Mouse (Mus musculus): ENCODE data around the gene Cyp1a2. TPM values are rescaled to one million over a fixed set of nuclear protein-coding genes. Genes with fewer than 3 reads are reported as not detected.
"Not testable (repeated sequence)": the region's sequence is repeated elsewhere in the genome, so short reads cannot be mapped to it uniquely, and the experiment has no call there.

Gene Cyp1a2
- total and polyA plus RNA-seq, 2 experiments from 2014 or later, result not detected

- ATAC-seq, result no peak
- no peak overlapping the region for H3K27ac ChIP-seq
- no peaks in the 10 kb centered on the region for H3K4me1 ChIP-seq (ENCODE audit: insufficient read depth, low read length)
- no peak overlapping the region for H3K9ac ChIP-seq (replicated peaks; ENCODE audit: low read length)
- no peak for TF ChIP-seq CTCF (IDR thresholded peaks at IDR 0.05; ENCODE audit: low read depth)
- WGBS, result 63% methylated on average over 7 of the region's 7 CpGs
- no peak overlapping the region for H3K4me3 ChIP-seq (ENCODE audit: low read length)
- no peak overlapping the region for H3K4me2 ChIP-seq (ENCODE audit: low read depth, low read length)
- H3K9me3 ChIP-seq (ENCODE audit: low read length), result no peaks in the 10 kb centered on the region
- H3K36me3 ChIP-seq (ENCODE audit: insufficient read depth, low read length), result peaks cover 35% of the 10 kb centered on the region
- no peaks in the 10 kb centered on the region for H3K27me3 ChIP-seq (ENCODE audit: insufficient read depth, low read length)
- DNase-seq (ENCODE audit: low spot score), result peak; percentile 24
Observed at GRCm38 (mm10) chr9:57718408-57718807, 34.9 kb upstream of the Cyp1a2 start.

- Histone ChIP-seq H3K36me3 (ENCODE audit: insufficient read depth, low read length) (peaks cover 32% of the 10 kb centered on the region), H3K9me3 (ENCODE audit: low read length) (no peaks in the 10 kb centered on the region), H3K4me2 (ENCODE audit: low read depth, low read length) (no peak overlapping the region), H3K4me3 (ENCODE audit: low read length) (no peak overlapping the region), H3K27me3 (ENCODE audit: insufficient read depth, low read length) (no peaks in the 10 kb centered on the region), H3K9ac (replicated peaks; ENCODE audit: low read length) (no peak overlapping the region), H3K4me1 (ENCODE audit: insufficient read depth, low read length) (peaks cover 8% of the 10 kb centered on the region; the same call in 1 of the 2 replicates), H3K27ac (no peak overlapping the region)
- DNase-seq (ENCODE audit: low spot score) (no peak), ATAC-seq (no peak)
- TF ChIP-seq CTCF (IDR thresholded peaks at IDR 0.05; ENCODE audit: low read depth), result peak; percentile 52
- 76% methylated on average over 2 of the region's 2 CpGs for WGBS
Observed at GRCm38 (mm10) chr9:57712194-57712593, 28.7 kb upstream of the Cyp1a2 start.

- not testable (repeated sequence) for H3K4me3 ChIP-seq (ENCODE audit: low read length); H3K9me3 ChIP-seq (ENCODE audit: low read length); H3K9ac ChIP-seq (replicated peaks; ENCODE audit: low read length); ATAC-seq; H3K4me2 ChIP-seq (ENCODE audit: low read depth, low read length); H3K27ac ChIP-seq; H3K27me3 ChIP-seq (ENCODE audit: insufficient read depth, low read length); DNase-seq (ENCODE audit: low spot score); H3K4me1 ChIP-seq (ENCODE audit: insufficient read depth, low read length)
- WGBS, result 91% methylated on average over 5 of the region's 5 CpGs
- H3K36me3 ChIP-seq (ENCODE audit: insufficient read depth, low read length), result peaks cover 20% of the 10 kb centered on the region
Observed at GRCm38 (mm10) chr9:57710214-57710613, 26.7 kb upstream of the Cyp1a2 start.

- peak overlapping the region; percentile 86 for H3K9ac ChIP-seq (replicated peaks; ENCODE audit: low read length)
- DNase-seq (ENCODE audit: low spot score) (peak; percentile 78), ATAC-seq (peak; percentile 77)
- peak overlapping the region; percentile 88 for H3K4me2 ChIP-seq (ENCODE audit: low read depth, low read length)
- WGBS, result 5% methylated on average over 35 of the region's 39 CpGs
- no peak for TF ChIP-seq CTCF (IDR thresholded peaks at IDR 0.05; ENCODE audit: low read depth)
- peaks cover 7% of the 10 kb centered on the region; the same call in 1 of the 2 replicates for H3K36me3 ChIP-seq (ENCODE audit: insufficient read depth, low read length)
- peaks cover 8% of the 10 kb centered on the region; the same call in 1 of the 2 replicates for H3K4me1 ChIP-seq (ENCODE audit: insufficient read depth, low read length)
- H3K27ac ChIP-seq, result peak overlapping the region; percentile 91
- H3K27me3 ChIP-seq (ENCODE audit: insufficient read depth, low read length), result no peaks in the 10 kb centered on the region
- H3K9me3 ChIP-seq (ENCODE audit: low read length), result no peaks in the 10 kb centered on the region
- H3K4me3 ChIP-seq (ENCODE audit: low read length), result peak overlapping the region; percentile 92
Observed at GRCm38 (mm10) chr9:57708720-57709274, 25.3 kb upstream of the Cyp1a2 start.

- DNase-seq (ENCODE audit: low spot score) (peak; percentile 93), ATAC-seq (peak; percentile 96)
- Histone ChIP-seq H3K27ac (peak within 1 kb of the TSS; percentile 91), H3K4me2 (ENCODE audit: low read depth, low read length) (peak within 1 kb of the TSS; percentile 88), H3K9me3 (ENCODE audit: low read length) (no peaks in the 10 kb centered on the region), H3K36me3 (ENCODE audit: insufficient read depth, low read length) (peaks cover 4% of the 10 kb centered on the region; the same call in 1 of the 2 replicates), H3K27me3 (ENCODE audit: insufficient read depth, low read length) (no peaks in the 10 kb centered on the region), H3K9ac (replicated peaks; ENCODE audit: low read length) (peak within 1 kb of the TSS; percentile 86), H3K4me3 (ENCODE audit: low read length) (peak within 1 kb of the TSS; percentile 92), H3K4me1 (ENCODE audit: insufficient read depth, low read length) (peaks cover 8% of the 10 kb centered on the region; the same call in 1 of the 2 replicates)
- no peak for TF ChIP-seq CTCF (IDR thresholded peaks at IDR 0.05; ENCODE audit: low read depth)
- under 1% methylated on average over 23 of the region's 23 CpGs for WGBS
Observed at GRCm38 (mm10) chr9:57708068-57708719, 24.7 kb upstream of the Cyp1a2 start, which contains the start of gene Edc3. Gene Edc3 (plus strand): TSS chr9:57708540.

- H3K4me2 ChIP-seq (ENCODE audit: low read depth, low read length), result no peak overlapping the region
- H3K4me3 ChIP-seq (ENCODE audit: low read length), result no peak overlapping the region
- H3K9ac ChIP-seq (replicated peaks; ENCODE audit: low read length), result no peak overlapping the region
- DNase-seq (ENCODE audit: low spot score), result no peak
- no peak for ATAC-seq
- TF ChIP-seq CTCF (IDR thresholded peaks at IDR 0.05; ENCODE audit: low read depth), result no peak
- H3K27ac ChIP-seq, result no peak overlapping the region
- no peaks in the 10 kb centered on the region for H3K36me3 ChIP-seq (ENCODE audit: insufficient read depth, low read length)
- H3K4me1 ChIP-seq (ENCODE audit: insufficient read depth, low read length), result peaks cover 8% of the 10 kb centered on the region; the same call in 1 of the 2 replicates
- H3K9me3 ChIP-seq (ENCODE audit: low read length), result no peaks in the 10 kb centered on the region
- 79% methylated on average over 3 of the region's 3 CpGs for WGBS
- H3K27me3 ChIP-seq (ENCODE audit: insufficient read depth, low read length), result no peaks in the 10 kb centered on the region
Observed at GRCm38 (mm10) chr9:57706496-57706895, 23.0 kb upstream of the Cyp1a2 start.

Data from hindbrain, postnatal 0 days (tissue).